Mouse (Mus musculus) myocyte (in vitro differentiated cells): ENCODE results near the gene Bahcc1. TPM values are rescaled to one million over a fixed set of nuclear protein-coding genes. Genes with fewer than 3 reads are reported as not detected.

ENCODE experiments used
- H3K27me3 ChIP-seq: one replicate; pipeline ENCODE4 v1.6.1; 2011; ENCODE audit not compliant: control insufficient read depth, insufficient read depth, insufficient read length
- H3K36me3 ChIP-seq: one replicate; pipeline ENCODE4 v1.6.1; 2011; ENCODE audit not compliant: control insufficient read depth, insufficient read depth
- H3K4me2 ChIP-seq: one replicate; pipeline ENCODE4 v1.6.1; 2011; ENCODE audit warnings: low read depth, control low read depth
- H3K4me3 ChIP-seq: one replicate; pipeline ENCODE4 v1.5.1; 2011; ENCODE audit warnings: mild to moderate bottlenecking, control low read depth, moderate library complexity
- H3K79me2 ChIP-seq: one replicate; pipeline ENCODE4 v1.6.1; 2011; ENCODE audit not compliant: control insufficient read depth, insufficient read depth
- H3ac ChIP-seq: one replicate; pipeline ENCODE4 v1.6.1; 2011; ENCODE audit not compliant: control insufficient read depth, insufficient read length
- CEBPB ChIP-seq: IDR thresholded peaks from 2 replicates; pipeline ENCODE4 v1.6.1; 2011; ENCODE audit warnings: mild to moderate bottlenecking, moderate library complexity; ENCODE audit not compliant: poor library complexity, insufficient read depth, severe bottlenecking
- E2F4 ChIP-seq: IDR thresholded peaks from one replicate; pipeline ENCODE4 v1.6.1; 2011; ENCODE audit warnings: mild to moderate bottlenecking, control low read depth, moderate library complexity; ENCODE audit not compliant: insufficient read depth
- MAX ChIP-seq: IDR thresholded peaks from one replicate; pipeline ENCODE4 v1.6.1; 2011; ENCODE audit warnings: low read depth, mild to moderate bottlenecking, control low read depth
- MYOD1 ChIP-seq, 3 experiments: IDR thresholded peaks; one replicate each; pipeline ENCODE4 v1.6.1; 2011; ENCODE audit warnings: control low read depth in 2 of 3, low read depth in 2 of 3, mild to moderate bottlenecking in 2 of 3, moderate library complexity in 1 of 3; ENCODE audit not compliant: insufficient read length in 2 of 3, control insufficient read depth in 1 of 3
- MYOG ChIP-seq, 3 experiments: IDR thresholded peaks; one replicate each; pipeline ENCODE4 v1.6.1; 2011; ENCODE audit warnings: control low read depth in 2 of 3, low read depth in 2 of 3, mild to moderate bottlenecking in 2 of 3; ENCODE audit not compliant: insufficient read length in 2 of 3, control insufficient read depth in 1 of 3, insufficient read depth in 1 of 3
- POLR2A ChIP-seq: IDR thresholded peaks from one replicate; pipeline ENCODE4 v1.6.1; 2011; ENCODE audit warnings: low read depth, mild to moderate bottlenecking, control low read depth, moderate library complexity; ENCODE audit not compliant: insufficient read length
- POLR2AphosphoS2 ChIP-seq: IDR thresholded peaks from one replicate; pipeline ENCODE4 v1.6.1; 2011; ENCODE audit warnings: low read depth, control low read depth; ENCODE audit not compliant: insufficient read length
- REST ChIP-seq: IDR thresholded peaks from one replicate; pipeline ENCODE4 v1.6.1; 2011; ENCODE audit warnings: mild to moderate bottlenecking, control low read depth, moderate library complexity; ENCODE audit not compliant: insufficient read depth, insufficient read length
- SRF ChIP-seq: IDR thresholded peaks from one replicate; pipeline ENCODE4 v1.6.1; 2011; ENCODE audit warnings: low read depth; ENCODE audit not compliant: control insufficient read depth, insufficient read length
- TCF12 ChIP-seq: IDR thresholded peaks from one replicate; pipeline ENCODE4 v1.6.1; 2011; ENCODE audit warnings: mild to moderate bottlenecking, control low read depth; ENCODE audit not compliant: poor library complexity, insufficient read depth, severe bottlenecking
- TCF3 ChIP-seq: IDR thresholded peaks from one replicate; pipeline ENCODE4 v1.6.1; 2011; ENCODE audit warnings: low read depth, control low read depth; ENCODE audit not compliant: insufficient read length
- USF1 ChIP-seq: IDR thresholded peaks from one replicate; pipeline ENCODE4 v1.6.1; 2011; ENCODE audit warnings: low read depth, mild to moderate bottlenecking, control low read depth, moderate library complexity
- polyA plus RNA-seq: library from polyadenylated mRNA; unstranded; fragments of >200 nt; fragmentation: generic; extraction: Trizol; gene quantifications from one replicate; pipeline ENCODE4 v1.2.1, GENCODE M21; 2012; ENCODE audit warnings: missing spikeins

The Bahcc1 gene
- polyA plus RNA-seq, 1 experiment, result 6.3 TPM

- Histone ChIP-seq H3K27me3 (no peaks in the 10 kb centered on the region), H3K79me2 (peaks cover 21% of the 10 kb centered on the region), H3K4me2 (no peak overlapping the region), H3K36me3 (no peaks in the 10 kb centered on the region), H3K4me3 (no peak overlapping the region), H3ac (no peak overlapping the region)
- no peak for TF ChIP-seq POLR2A
- TF ChIP-seq MYOD1 (IDR thresholded peaks at IDR 0.05; ENCODE audit: control insufficient read depth in 1 of 3, insufficient read length in 2 of 3, low read depth in 2 of 3), result peak in 1 of 3 experiments; percentile 64
Observed at GRCm38 (mm10) chr11:120259792-120260768, 27.3 kb downstream of the Bahcc1 start.

DNA sequence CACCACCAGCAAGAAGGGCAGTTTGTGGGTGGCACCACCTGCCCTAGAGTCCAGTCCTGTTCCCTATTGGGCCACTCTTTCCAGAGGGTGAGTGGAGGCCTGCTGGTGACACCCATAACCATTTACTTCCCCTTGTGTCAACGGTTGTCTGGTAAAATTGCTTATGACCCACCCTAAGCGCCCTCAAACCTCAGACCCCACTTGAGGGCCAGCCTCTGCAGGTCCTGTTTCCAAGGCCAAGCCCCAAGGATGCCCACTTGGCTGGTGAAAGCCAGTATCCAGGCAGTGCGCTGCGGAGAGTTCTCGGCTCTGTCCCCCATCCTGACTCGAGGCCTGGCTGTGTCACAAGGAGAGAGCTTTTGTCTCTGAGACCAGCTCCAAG lies 28.0 kb downstream of the Bahcc1 start:
- H3K4me2 ChIP-seq, result no peak overlapping the region
- peaks cover 21% of the 10 kb centered on the region for H3K79me2 ChIP-seq
- no peak overlapping the region for H3ac ChIP-seq
- H3K36me3 ChIP-seq, result no peaks in the 10 kb centered on the region
- no peaks in the 10 kb centered on the region for H3K27me3 ChIP-seq
- no peak for TF ChIP-seq MYOD1 (IDR thresholded peaks at IDR 0.05; ENCODE audit: control insufficient read depth in 1 of 3, insufficient read length in 2 of 3, low read depth in 2 of 3)
- TF ChIP-seq TCF12, result no peak
- no peak for TF ChIP-seq POLR2AphosphoS2
- TF ChIP-seq TCF3, result no peak
- TF ChIP-seq SRF, result no peak
- TF ChIP-seq CEBPB, result no peak
- TF ChIP-seq REST, result no peak
- TF ChIP-seq MYOG (IDR thresholded peaks at IDR 0.05; ENCODE audit: control insufficient read depth in 1 of 3, insufficient read depth in 1 of 3, insufficient read length in 2 of 3, low read depth in 2 of 3), result no peak
- TF ChIP-seq E2F4, result no peak
- TF ChIP-seq POLR2A, result no peak
- no peak for TF ChIP-seq MAX
- no peak for TF ChIP-seq USF1
- H3K4me3 ChIP-seq, result no peak overlapping the region

DNA sequence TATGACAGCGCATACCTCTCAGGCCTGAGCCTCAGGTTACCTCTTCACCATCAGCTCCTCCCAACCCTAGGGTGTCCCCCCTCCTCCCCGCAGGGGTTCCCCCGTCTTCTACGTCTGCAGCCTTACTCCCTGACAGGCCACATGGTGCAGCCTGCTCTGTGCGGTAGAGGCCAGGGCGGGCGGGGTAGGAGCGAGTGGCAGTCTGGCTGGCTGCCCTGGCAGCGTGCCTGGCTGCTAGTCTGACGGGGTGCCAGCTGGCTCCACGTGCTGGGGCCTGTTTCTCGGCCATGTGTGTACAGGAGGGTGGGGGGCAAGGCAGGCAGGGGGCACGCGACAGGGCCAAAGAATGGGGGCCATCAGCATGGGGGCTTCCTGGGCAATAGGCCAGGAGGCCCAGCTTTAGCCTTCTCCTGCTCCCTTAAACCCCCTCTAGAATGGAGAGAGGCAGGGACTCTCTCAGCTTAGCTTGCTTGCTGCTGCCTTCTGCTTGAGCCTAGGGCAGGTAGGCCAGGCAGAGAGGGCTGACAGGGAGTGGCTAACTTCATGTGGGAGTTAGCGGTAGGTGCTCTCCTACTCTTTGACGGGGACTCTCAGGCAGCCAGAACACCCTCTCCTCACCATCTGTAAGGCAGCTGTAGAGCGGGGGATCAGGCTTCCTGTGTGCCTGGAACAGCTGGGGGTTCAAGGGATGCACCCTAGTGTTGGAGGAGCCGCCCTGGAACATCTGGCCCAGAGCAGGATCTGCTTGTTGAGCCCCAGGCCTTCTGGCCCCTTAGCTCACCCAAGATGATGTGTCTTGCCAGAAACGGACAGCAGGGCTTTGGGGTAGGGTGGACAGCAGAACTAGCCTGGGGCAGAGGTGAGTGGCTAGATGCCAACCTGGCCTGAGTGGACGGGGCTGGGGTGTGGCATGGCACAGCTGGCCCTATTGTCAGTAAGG lies 28.9 kb downstream of the Bahcc1 start:
- Histone ChIP-seq H3K4me3 (no peak overlapping the region), H3K27me3 (no peaks in the 10 kb centered on the region)

GRCm38 (mm10) chr11:120262356-120262901 lies 29.7 kb downstream of the Bahcc1 start:
- H3K4me2 ChIP-seq, result peak overlapping the region; percentile 49
- H3K4me3 ChIP-seq, result no peak overlapping the region

More for the DNA sequence above, 28.9 kb downstream of the Bahcc1 start:
- peak overlapping the region; percentile 49 for H3K4me2 ChIP-seq
- H3ac ChIP-seq, result no peak overlapping the region
- H3K79me2 ChIP-seq, result peaks cover 21% of the 10 kb centered on the region
- no peaks in the 10 kb centered on the region for H3K36me3 ChIP-seq
- TF ChIP-seq E2F4 (no peak), CEBPB (no peak), MYOG (IDR thresholded peaks at IDR 0.05; ENCODE audit: control insufficient read depth in 1 of 3, insufficient read depth in 1 of 3, insufficient read length in 2 of 3, low read depth in 2 of 3) (peak in 2 of 3 experiments; percentile 90), USF1 (peak; percentile 55), TCF3 (peak; percentile 63), TCF12 (peak; percentile 74), POLR2A (no peak), MAX (peak; percentile 71), MYOD1 (IDR thresholded peaks at IDR 0.05; ENCODE audit: control insufficient read depth in 1 of 3, insufficient read length in 2 of 3, low read depth in 2 of 3) (peak in 2 of 3 experiments; percentile 80 to 89), SRF (no peak), POLR2AphosphoS2 (no peak), REST (no peak)

More at GRCm38 (mm10) chr11:120262356-120262901, 29.7 kb downstream of the Bahcc1 start:
- no peaks in the 10 kb centered on the region for H3K27me3 ChIP-seq
- peaks cover 20% of the 10 kb centered on the region for H3K79me2 ChIP-seq
- TF ChIP-seq TCF12, result no peak
- no peak for TF ChIP-seq USF1
- TF ChIP-seq MYOD1 (IDR thresholded peaks at IDR 0.05; ENCODE audit: control insufficient read depth in 1 of 3, insufficient read length in 2 of 3, low read depth in 2 of 3), result peak in 1 of 3 experiments; percentile 46
- no peak for TF ChIP-seq MAX
- peak in 1 of 3 experiments; percentile 31 for TF ChIP-seq MYOG (IDR thresholded peaks at IDR 0.05; ENCODE audit: control insufficient read depth in 1 of 3, insufficient read depth in 1 of 3, insufficient read length in 2 of 3, low read depth in 2 of 3)
- TF ChIP-seq TCF3, result no peak
- H3K36me3 ChIP-seq, result no peaks in the 10 kb centered on the region
- no peak overlapping the region for H3ac ChIP-seq
